Mouse (Mus musculus) forebrain, embryonic 11.5 days (tissue): ENCODE results near the gene Scn8a. TPM values are rescaled to one million over a fixed set of nuclear protein-coding genes. Genes with fewer than 3 reads are reported as not detected.

ENCODE experiments used
- ATAC-seq: fragments of 200-750 bp; cut with Nextera tagmentation; replicated peaks from 2 replicates; pipeline ENCODE4 v1.8.0; 2017; ENCODE audit warnings: moderate TSS enrichment; ENCODE audit not compliant: low FRiP score
- DNase-seq: peaks from one replicate; pipeline ENCODE4 v3.0.0-alpha.2; 2017; ENCODE audit warnings: low spot score
- H3K27ac ChIP-seq: fragments of 300-500 bp; sonication (generic); 2 replicates; pipeline ENCODE4 v1.5.1; 2014; ENCODE audit warnings: low read depth, low read length
- H3K27me3 ChIP-seq: fragments of 300-500 bp; sonication (generic); 2 replicates; pipeline ENCODE4 v1.6.1; 2014; ENCODE audit warnings: mild to moderate bottlenecking, low read length, mixed read lengths; ENCODE audit not compliant: control insufficient read depth, insufficient read depth
- H3K36me3 ChIP-seq: fragments of 300-500 bp; sonication (generic); 2 replicates; pipeline ENCODE4 v1.6.1; 2014; ENCODE audit warnings: mild to moderate bottlenecking, low read length, moderate library complexity, mixed read lengths; ENCODE audit not compliant: control insufficient read depth, insufficient read depth
- H3K4me1 ChIP-seq: fragments of 300-500 bp; sonication (generic); replicated peaks from 2 replicates; pipeline ENCODE4 v1.6.1; 2014; ENCODE audit warnings: low read length, mixed read lengths; ENCODE audit not compliant: control insufficient read depth, insufficient read depth
- H3K4me2 ChIP-seq: fragments of 300-500 bp; sonication (generic); 2 replicates; pipeline ENCODE4 v1.6.1; 2014; ENCODE audit warnings: low read depth, mild to moderate bottlenecking, low read length, moderate library complexity, mixed read lengths; ENCODE audit not compliant: severe bottlenecking
- H3K4me3 ChIP-seq: fragments of 300-500 bp; sonication (generic); 2 replicates; pipeline ENCODE4 v1.5.1; 2014; ENCODE audit warnings: low read depth, low read length
- H3K9ac ChIP-seq: fragments of 300-500 bp; sonication (generic); 2 replicates; pipeline ENCODE4 v1.6.1; 2014; ENCODE audit warnings: low read length
- H3K9me3 ChIP-seq: fragments of 300-500 bp; sonication (generic); 2 replicates; pipeline ENCODE4 v1.6.1; 2016; ENCODE audit warnings: low read length, mixed read lengths; ENCODE audit not compliant: control insufficient read depth
- WGBS: fragments of 180-500 bp; shearing (Covaris S2); extraction: QIAGEN DNeasy Blood & Tissue Kit; methylation state at CpG from one replicate; pipeline ENCODE4 v1.1.7; 2014; 5-methylcytosine and 5-hydroxymethylcytosine counted together
- polyA plus RNA-seq: library from polyadenylated mRNA; unstranded; fragments of >200 nt; fragmentation: Nextera tagmentation; extraction: Ambion mirVana; gene quantifications from 2 replicates; pipeline ENCODE4 v1.2.1, GENCODE M21; 2014

Gene Scn8a
- polyA plus RNA-seq, 1 experiment from 2014 or later, result 13.9 TPM

DNA sequence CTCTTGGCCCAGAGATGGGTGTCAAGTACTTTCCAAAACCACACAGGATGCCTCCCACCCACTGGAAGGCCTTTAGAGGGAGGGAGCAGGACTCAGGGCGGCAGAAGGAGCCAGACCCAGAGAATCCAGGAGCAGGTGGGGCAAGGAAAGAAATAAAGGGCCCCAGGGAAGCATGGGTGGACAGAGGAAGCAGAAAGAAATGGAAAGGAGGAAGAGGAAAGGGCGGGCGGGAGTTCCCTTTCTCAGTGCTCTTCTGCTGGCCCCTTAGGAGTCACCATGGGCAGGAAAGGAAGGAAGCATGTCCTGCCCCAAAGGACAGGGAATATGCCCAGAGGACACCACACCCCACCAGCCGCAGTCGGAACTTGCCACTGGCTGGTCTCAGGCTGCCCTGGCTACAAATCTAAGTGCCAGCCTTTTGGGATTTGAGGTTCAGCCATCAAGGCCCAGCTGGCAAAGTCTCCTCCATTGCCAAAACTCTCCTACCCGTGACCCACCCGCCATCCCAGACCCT is 211.4 kb downstream of the Scn8a start:
- H3K9me3 ChIP-seq, result no peaks in the 10 kb centered on the region
- H3K36me3 ChIP-seq, result no peaks in the 10 kb centered on the region
- no peaks in the 10 kb centered on the region for H3K27me3 ChIP-seq
- H3K4me3 ChIP-seq, result no peak overlapping the region
- H3K4me1 ChIP-seq, result peaks cover 10% of the 10 kb centered on the region; the same call in 1 of the 2 replicates
- H3K9ac ChIP-seq, result no peak overlapping the region
- no peak overlapping the region for H3K4me2 ChIP-seq
- no peak for ATAC-seq
- no peak for DNase-seq
- WGBS, result 81% methylated on average over 7 of the region's 7 CpGs
- no peak overlapping the region for H3K27ac ChIP-seq

DNA sequence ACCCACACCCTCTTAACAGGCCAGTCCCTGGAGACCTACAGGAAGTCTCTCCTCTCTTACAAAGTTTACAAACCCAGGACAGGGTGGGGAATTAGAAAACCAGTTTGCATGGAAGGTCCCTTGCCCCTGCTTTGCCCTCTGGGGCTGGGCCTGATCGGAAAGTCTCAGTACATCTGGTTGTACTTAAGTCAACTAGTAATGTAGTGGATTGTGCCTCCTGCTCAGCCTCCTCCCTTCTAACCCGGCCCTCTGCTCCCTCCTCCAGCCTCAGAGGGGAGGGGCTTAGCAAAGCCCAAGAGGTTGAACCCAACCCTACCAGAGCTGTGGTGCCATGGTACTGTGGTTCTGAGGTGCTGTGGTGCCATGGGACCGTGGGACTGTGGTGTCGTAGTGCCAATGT is 212.6 kb downstream of the Scn8a start:
- WGBS, result 57% methylated on average over 4 of the region's 4 CpGs
- Histone ChIP-seq H3K4me2 (no peak overlapping the region), H3K4me3 (no peak overlapping the region), H3K36me3 (no peaks in the 10 kb centered on the region), H3K27ac (no peak overlapping the region), H3K9me3 (no peaks in the 10 kb centered on the region), H3K9ac (no peak overlapping the region), H3K4me1 (peaks cover 3% of the 10 kb centered on the region; the same call in 1 of the 2 replicates), H3K27me3 (no peaks in the 10 kb centered on the region)
- no peak for ATAC-seq
- no peak for DNase-seq

DNA sequence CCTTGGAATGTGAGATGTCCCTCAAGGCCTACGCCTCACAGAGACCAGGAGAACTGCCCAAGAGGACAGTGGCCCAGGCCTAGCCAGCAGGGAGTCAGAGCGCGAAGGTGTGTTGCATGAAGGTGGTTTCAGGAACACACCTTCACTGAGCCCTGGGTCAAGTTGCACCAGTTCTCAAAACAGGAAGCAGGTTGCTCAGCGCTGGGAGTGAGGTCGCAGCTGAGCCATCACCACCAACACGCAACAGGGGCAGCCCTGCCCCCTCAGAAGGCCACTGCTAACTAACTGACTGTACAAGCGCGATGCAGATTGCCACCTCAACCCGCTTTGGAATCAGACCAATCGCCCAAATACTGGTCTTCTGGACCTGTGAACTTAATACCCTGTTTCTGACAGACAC is 214.8 kb downstream of the Scn8a start:
- ATAC-seq (no peak), DNase-seq (no peak)
- Histone ChIP-seq H3K27me3 (no peaks in the 10 kb centered on the region), H3K4me1 (no peaks in the 10 kb centered on the region), H3K4me2 (no peak overlapping the region), H3K4me3 (no peak overlapping the region), H3K27ac (no peak overlapping the region), H3K36me3 (no peaks in the 10 kb centered on the region), H3K9ac (no peak overlapping the region), H3K9me3 (no peaks in the 10 kb centered on the region)
- 86% methylated on average over 10 of the region's 10 CpGs for WGBS

DNA sequence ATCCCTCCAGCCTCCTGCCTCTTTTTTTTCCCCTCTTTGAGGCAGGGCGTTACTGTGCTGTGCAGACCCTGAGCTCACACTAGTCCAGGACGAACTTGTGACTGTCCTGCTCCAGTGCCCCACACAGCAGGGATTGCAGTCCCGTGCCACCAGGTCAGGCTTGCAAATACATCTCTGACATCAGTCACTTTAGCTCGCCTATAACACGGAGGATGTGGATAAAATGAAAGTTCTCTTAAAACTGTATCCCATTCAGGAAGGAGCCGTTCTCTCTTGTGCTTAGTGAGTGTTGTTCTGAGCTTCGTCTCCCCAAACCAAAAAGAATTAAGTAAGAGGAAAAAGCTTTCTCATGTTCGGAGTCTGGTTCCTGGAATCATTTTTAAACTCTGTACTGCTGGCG is 216.8 kb downstream of the Scn8a start:
- H3K36me3 ChIP-seq, result no peaks in the 10 kb centered on the region
- no peak for ATAC-seq
- no peak overlapping the region for H3K9ac ChIP-seq
- no peaks in the 10 kb centered on the region for H3K27me3 ChIP-seq
- no peak overlapping the region for H3K4me3 ChIP-seq
- no peak for DNase-seq
- H3K9me3 ChIP-seq, result no peaks in the 10 kb centered on the region
- no peak overlapping the region for H3K27ac ChIP-seq
- H3K4me1 ChIP-seq, result no peaks in the 10 kb centered on the region
- 79% methylated on average over 9 of the region's 9 CpGs for WGBS
- H3K4me2 ChIP-seq, result no peak overlapping the region

- no peak overlapping the region for H3K4me3 ChIP-seq
- H3K27ac ChIP-seq, result no peak overlapping the region
- WGBS, result 79% methylated on average over 3 of the region's 3 CpGs
Observed at GRCm38 (mm10) chr15:101086956-101087355, 217.3 kb downstream of the Scn8a start.

DNA sequence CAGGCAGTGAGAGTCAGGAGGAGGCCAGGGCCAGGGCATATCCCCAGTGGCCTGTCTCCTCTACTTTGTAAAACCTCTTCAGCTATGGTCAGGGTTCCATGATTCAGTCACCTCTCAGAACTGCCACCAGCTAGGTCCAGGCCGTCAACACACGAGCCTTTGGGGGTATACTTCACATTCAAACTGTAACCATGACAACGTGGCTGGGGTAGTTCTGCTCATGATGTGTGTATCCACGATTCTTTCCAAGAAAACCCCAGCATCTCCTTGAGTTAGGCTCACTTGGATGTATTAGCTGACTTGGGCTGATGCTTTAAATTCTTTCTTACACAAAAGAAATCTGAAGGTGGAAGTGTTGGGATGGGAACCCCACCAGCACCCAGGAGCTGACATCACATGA is 218.6 kb downstream of the Scn8a start:
- H3K4me1 ChIP-seq, result peaks cover 9% of the 10 kb centered on the region
- ATAC-seq (no peak), DNase-seq (no peak)
- no peak overlapping the region for H3K9ac ChIP-seq
- no peaks in the 10 kb centered on the region for H3K9me3 ChIP-seq
- 51% methylated on average over 4 of the region's 4 CpGs for WGBS
- H3K27me3 ChIP-seq, result no peaks in the 10 kb centered on the region
- no peaks in the 10 kb centered on the region for H3K36me3 ChIP-seq
- no peak overlapping the region for H3K4me3 ChIP-seq
- H3K4me2 ChIP-seq, result no peak overlapping the region
- no peak overlapping the region for H3K27ac ChIP-seq

More at GRCm38 (mm10) chr15:101086956-101087355, 217.3 kb downstream of the Scn8a start:
- Histone ChIP-seq H3K4me2 (no peak overlapping the region), H3K4me1 (no peaks in the 10 kb centered on the region), H3K36me3 (no peaks in the 10 kb centered on the region), H3K9ac (no peak overlapping the region), H3K27me3 (no peaks in the 10 kb centered on the region), H3K9me3 (no peaks in the 10 kb centered on the region)
- DNase-seq (no peak), ATAC-seq (no peak)

DNA sequence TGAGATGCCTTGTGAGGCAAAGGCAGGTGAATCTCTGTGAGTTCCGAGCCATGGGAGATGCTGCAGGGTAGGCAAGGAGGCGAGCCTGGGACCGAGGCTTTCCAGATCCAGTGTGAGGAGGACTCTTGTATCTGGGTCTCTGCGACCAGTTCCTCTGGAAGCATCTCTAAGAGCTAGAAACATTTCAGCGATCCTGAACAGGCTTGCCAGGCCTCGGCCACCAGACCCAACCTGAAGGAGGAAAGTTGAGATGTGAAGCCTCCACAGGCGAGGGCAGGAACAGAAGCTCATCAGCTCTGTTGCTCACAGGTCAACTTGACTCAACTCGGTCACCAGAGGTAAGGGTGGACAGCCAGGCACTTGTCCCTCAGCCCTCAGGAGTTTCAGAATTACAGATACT is 221.9 kb downstream of the Scn8a start:
- peaks cover 12% of the 10 kb centered on the region for H3K4me1 ChIP-seq
- no peak overlapping the region for H3K9ac ChIP-seq
- H3K4me3 ChIP-seq, result no peak overlapping the region
- no peak overlapping the region for H3K4me2 ChIP-seq
- 93% methylated on average over 8 of the region's 8 CpGs for WGBS
- ATAC-seq (no peak), DNase-seq (no peak)
- no peaks in the 10 kb centered on the region for H3K36me3 ChIP-seq
- no peaks in the 10 kb centered on the region for H3K9me3 ChIP-seq
- no peaks in the 10 kb centered on the region for H3K27me3 ChIP-seq
- no peak overlapping the region for H3K27ac ChIP-seq

- no peaks in the 10 kb centered on the region for H3K36me3 ChIP-seq
- no peaks in the 10 kb centered on the region for H3K27me3 ChIP-seq
- peaks cover 12% of the 10 kb centered on the region for H3K4me1 ChIP-seq
- DNase-seq, result no peak
- H3K9ac ChIP-seq, result peak overlapping the region; percentile 29
- peak overlapping the region; percentile 55 for H3K27ac ChIP-seq
- peak overlapping the region; percentile 34; the same call in 1 of the 2 replicates for H3K4me2 ChIP-seq
- H3K4me3 ChIP-seq, result 0 out of 2 replicates have a peak overlapping the region, but pooled peaks have one; percentile 11
- no peaks in the 10 kb centered on the region for H3K9me3 ChIP-seq
- 15% methylated on average over 14 of the region's 14 CpGs for WGBS
- peak; percentile 23 for ATAC-seq
Observed at GRCm38 (mm10) chr15:101092121-101092828, 222.6 kb downstream of the Scn8a start.
